Mouse (Mus musculus): ENCODE data around the gene Kdm8. TPM values are rescaled to one million over a fixed set of nuclear protein-coding genes. Genes with fewer than 3 reads are reported as not detected.
"Not testable (repeated sequence)": the region's sequence is repeated elsewhere in the genome, so short reads cannot be mapped to it uniquely, and the experiment has no call there.

Gene Kdm8
- polyA plus RNA-seq, 1 experiment from 2014 or later, result 7.9 TPM

DNA sequence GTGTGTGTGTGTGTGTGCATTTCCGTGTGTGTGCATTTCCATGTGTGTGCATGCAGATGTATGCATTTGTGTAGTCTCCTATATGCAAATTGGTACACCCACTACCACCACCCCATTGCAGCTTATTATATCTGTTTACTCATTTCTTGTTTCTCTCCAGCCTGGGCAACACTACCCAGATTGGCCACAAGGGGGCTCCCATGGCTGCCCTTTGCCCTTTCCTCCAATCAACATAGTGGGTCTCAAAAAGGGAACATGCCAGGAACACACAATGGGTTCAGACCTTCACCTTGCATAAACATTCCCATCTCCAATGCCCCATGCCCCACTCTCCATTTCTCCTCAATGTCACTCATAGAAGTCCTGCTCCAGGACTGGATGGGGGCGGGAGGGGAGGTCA lies 24.3 kb upstream of the Kdm8 start:
- Histone ChIP-seq H3K4me1 (ENCODE audit: control insufficient read depth, insufficient read depth, low read length) (no peaks in the 10 kb centered on the region), H3K9ac (ENCODE audit: low read depth, low read length) (no peak overlapping the region), H3K4me2 (no peak overlapping the region), H3K9me3 (replicated peaks; ENCODE audit: control insufficient read depth, low read length) (no peaks in the 10 kb centered on the region), H3K36me3 (ENCODE audit: control insufficient read depth, insufficient read depth, low read length) (no peaks in the 10 kb centered on the region; the same call in 1 of the 2 replicates), H3K27me3 (ENCODE audit: control insufficient read depth, insufficient read depth, low read length) (no peaks in the 10 kb centered on the region), H3K4me3 (ENCODE audit: low read depth, low read length) (no peak overlapping the region), H3K27ac (ENCODE audit: low read depth, low read length) (no peak overlapping the region)
- ATAC-seq (replicated peaks; ENCODE audit: insufficient number of reproducible peaks, low FRiP score, low TSS enrichment), result no peak
- WGBS (ENCODE audit: insufficient replicate concordance), result 51% methylated on average over 2 of the region's 2 CpGs

DNA sequence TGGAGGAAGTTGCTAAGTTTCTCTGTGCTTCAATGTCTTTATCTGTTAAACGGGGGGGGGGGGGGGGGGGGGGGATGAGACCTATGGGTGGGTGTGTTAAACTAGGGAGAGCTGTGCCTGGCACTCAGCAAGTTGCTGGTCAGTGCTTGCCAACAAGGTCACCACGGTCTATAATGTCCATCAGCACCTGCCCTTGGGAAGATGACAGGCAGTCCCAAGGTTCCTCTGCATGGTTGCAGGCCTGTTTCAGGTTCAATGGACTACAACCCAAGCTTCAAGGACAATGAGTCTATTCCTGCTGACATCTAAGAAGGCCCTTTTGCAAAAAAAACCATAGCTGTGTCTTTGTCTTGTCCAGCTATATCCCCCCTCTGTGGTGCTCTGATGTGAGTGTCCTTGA lies 22.6 kb upstream of the Kdm8 start:
- Histone ChIP-seq H3K36me3 (ENCODE audit: control insufficient read depth, insufficient read depth, low read length) (no peaks in the 10 kb centered on the region; the same call in 1 of the 2 replicates), H3K4me3 (ENCODE audit: low read depth, low read length) (no peak overlapping the region), H3K9ac (ENCODE audit: low read depth, low read length) (no peak overlapping the region), H3K4me2 (no peak overlapping the region), H3K4me1 (ENCODE audit: control insufficient read depth, insufficient read depth, low read length) (no peaks in the 10 kb centered on the region), H3K27me3 (ENCODE audit: control insufficient read depth, insufficient read depth, low read length) (no peaks in the 10 kb centered on the region), H3K9me3 (replicated peaks; ENCODE audit: control insufficient read depth, low read length) (no peaks in the 10 kb centered on the region), H3K27ac (ENCODE audit: low read depth, low read length) (no peak overlapping the region)
- WGBS (ENCODE audit: insufficient replicate concordance), result 65% methylated on average over 2 of the region's 2 CpGs
- no peak for ATAC-seq (replicated peaks; ENCODE audit: insufficient number of reproducible peaks, low FRiP score, low TSS enrichment)

DNA sequence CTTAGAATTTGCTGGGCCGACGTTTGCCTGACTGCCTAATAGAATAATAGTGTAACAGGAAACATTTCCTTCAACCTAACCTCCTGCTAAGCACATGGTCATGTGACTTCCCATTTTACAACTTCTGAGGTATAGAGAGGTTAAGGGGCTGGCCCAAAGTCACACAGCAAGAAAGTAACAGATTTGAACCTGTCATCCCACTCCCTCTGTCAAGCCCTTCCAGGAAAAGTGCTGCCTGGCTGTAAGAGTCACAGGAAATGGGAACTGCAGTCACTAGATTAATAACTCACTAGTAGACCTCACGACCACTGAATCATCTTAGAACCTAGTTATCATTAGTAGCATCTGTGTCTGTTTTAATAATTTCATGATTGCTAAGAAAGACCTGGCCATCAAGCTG lies 21.4 kb upstream of the Kdm8 start:
- Histone ChIP-seq H3K36me3 (ENCODE audit: control insufficient read depth, insufficient read depth, low read length) (no peaks in the 10 kb centered on the region; the same call in 1 of the 2 replicates), H3K4me2 (no peak overlapping the region), H3K9ac (ENCODE audit: low read depth, low read length) (no peak overlapping the region), H3K4me1 (ENCODE audit: control insufficient read depth, insufficient read depth, low read length) (0 out of 2 replicates have a peak, but pooled peaks cover 3% of the 10 kb centered on the region), H3K9me3 (replicated peaks; ENCODE audit: control insufficient read depth, low read length) (no peaks in the 10 kb centered on the region), H3K4me3 (ENCODE audit: low read depth, low read length) (no peak overlapping the region), H3K27me3 (ENCODE audit: control insufficient read depth, insufficient read depth, low read length) (no peaks in the 10 kb centered on the region), H3K27ac (ENCODE audit: low read depth, low read length) (no peak overlapping the region)
- no peak for ATAC-seq (replicated peaks; ENCODE audit: insufficient number of reproducible peaks, low FRiP score, low TSS enrichment)
- WGBS (ENCODE audit: insufficient replicate concordance), result 61% methylated on average over 3 of the region's 3 CpGs

DNA sequence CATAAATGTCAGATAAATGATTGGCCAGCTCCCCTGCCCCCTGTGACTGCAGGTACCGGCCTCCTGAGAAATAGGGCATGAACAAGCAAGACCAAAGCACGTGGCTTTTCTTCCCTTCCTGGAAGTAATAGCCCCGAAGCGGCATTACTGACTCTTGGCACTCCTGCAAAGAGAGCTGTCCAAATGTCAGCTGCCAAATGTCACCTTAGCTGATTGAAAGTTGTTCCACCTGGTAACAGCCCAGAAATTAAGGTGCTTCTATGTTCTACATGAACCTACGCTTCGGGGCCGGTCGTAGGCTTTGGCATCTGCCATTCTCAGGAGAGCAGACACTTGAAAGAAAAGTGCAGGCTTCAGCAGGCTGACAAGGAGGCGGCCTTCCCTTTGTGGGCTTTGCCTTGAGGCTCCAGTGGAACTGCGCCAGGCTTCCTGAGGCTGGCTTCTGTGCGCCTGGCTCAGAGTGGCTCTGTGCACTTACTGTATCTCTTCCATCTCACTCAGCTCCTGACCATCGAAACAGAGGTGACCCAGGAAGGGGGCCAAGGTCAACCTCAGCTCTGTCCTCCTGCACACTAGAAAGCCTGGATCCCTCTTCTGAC lies 16.9 kb upstream of the Kdm8 start:
- Histone ChIP-seq H3K9ac (ENCODE audit: low read depth, low read length) (0 out of 2 replicates have a peak overlapping the region, but pooled peaks have one; percentile 22), H3K27me3 (ENCODE audit: control insufficient read depth, insufficient read depth, low read length) (no peaks in the 10 kb centered on the region), H3K27ac (ENCODE audit: low read depth, low read length) (0 out of 2 replicates have a peak overlapping the region, but pooled peaks have one; percentile 25), H3K9me3 (replicated peaks; ENCODE audit: control insufficient read depth, low read length) (no peaks in the 10 kb centered on the region; the same call in 1 of the 2 replicates), H3K36me3 (ENCODE audit: control insufficient read depth, insufficient read depth, low read length) (no peaks in the 10 kb centered on the region), H3K4me2 (no peak overlapping the region), H3K4me3 (ENCODE audit: low read depth, low read length) (no peak overlapping the region), H3K4me1 (ENCODE audit: control insufficient read depth, insufficient read depth, low read length) (peaks cover 9% of the 10 kb centered on the region; the same call in 1 of the 2 replicates)
- WGBS (ENCODE audit: insufficient replicate concordance), result 64% methylated on average over 12 of the region's 12 CpGs
- ATAC-seq (replicated peaks; ENCODE audit: insufficient number of reproducible peaks, low FRiP score, low TSS enrichment), result 0 out of 2 replicates have a peak, but pooled peaks have one; percentile 3

DNA sequence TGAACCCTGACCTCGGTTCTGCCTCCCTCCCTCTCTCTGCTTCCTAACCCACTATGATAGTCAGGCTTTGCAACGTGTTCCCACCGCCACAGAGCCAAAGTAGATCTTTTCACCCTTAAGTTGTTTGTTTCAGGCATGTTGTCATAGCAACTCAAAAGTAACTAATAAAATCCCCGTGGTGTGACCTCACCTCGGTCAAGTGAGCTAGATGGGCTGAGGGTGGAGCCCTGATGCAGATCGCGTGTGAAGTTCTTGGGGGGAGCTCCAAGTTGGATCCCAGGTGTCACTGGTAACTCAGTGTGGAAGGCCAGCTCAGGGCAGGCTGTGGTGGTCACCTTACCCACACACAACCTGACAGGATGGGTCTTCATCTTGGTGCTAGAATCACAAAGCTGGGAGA lies 16.1 kb upstream of the Kdm8 start:
- H3K9ac ChIP-seq (ENCODE audit: low read depth, low read length), result no peak overlapping the region
- ATAC-seq (replicated peaks; ENCODE audit: insufficient number of reproducible peaks, low FRiP score, low TSS enrichment), result peak; percentile 52; the same call in 1 of the 2 replicates
- WGBS (ENCODE audit: insufficient replicate concordance), result 67% methylated on average over 7 of the region's 7 CpGs
- H3K9me3 ChIP-seq (replicated peaks; ENCODE audit: control insufficient read depth, low read length), result no peaks in the 10 kb centered on the region; the same call in 1 of the 2 replicates
- no peak overlapping the region for H3K4me3 ChIP-seq (ENCODE audit: low read depth, low read length)
- H3K4me2 ChIP-seq, result no peak overlapping the region
- no peaks in the 10 kb centered on the region for H3K27me3 ChIP-seq (ENCODE audit: control insufficient read depth, insufficient read depth, low read length)
- no peaks in the 10 kb centered on the region for H3K36me3 ChIP-seq (ENCODE audit: control insufficient read depth, insufficient read depth, low read length)
- 0 out of 2 replicates have a peak overlapping the region, but pooled peaks have one; percentile 25 for H3K27ac ChIP-seq (ENCODE audit: low read depth, low read length)
- H3K4me1 ChIP-seq (ENCODE audit: control insufficient read depth, insufficient read depth, low read length), result peaks cover 9% of the 10 kb centered on the region; the same call in 1 of the 2 replicates

DNA sequence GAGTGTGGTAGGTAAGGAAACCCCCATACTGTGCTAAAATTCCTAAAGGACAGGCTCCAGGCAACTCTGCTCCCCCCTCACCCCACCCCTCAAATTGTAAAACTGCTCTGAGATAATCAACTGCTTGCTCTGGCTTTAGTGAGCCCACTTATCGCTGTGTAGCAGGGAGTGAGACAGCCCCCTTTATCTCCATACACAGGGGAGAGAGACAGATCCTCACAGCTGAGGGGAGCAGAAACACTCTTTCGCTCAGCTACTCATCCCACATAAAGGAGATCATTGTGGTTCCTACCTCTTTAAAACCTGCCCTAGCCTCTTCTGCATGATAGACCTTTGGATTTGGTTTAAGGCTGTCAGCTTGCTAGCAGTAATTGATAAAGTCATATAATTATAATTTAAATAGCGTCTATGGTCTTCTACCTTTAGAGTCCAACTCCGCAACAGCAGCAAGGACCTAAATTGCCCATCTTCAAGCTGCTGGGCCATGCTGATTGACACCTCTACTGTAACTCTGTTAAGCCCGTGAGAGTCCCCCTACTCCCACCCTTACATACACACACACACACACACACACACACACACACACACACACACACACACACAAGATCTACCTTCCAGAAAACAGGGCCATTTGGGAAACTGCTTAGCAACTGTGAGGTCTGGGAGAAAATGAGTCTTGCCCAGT lies 15.5 kb upstream of the Kdm8 start:
- not testable (repeated sequence) for H3K27me3 ChIP-seq (ENCODE audit: control insufficient read depth, insufficient read depth, low read length); H3K36me3 ChIP-seq (ENCODE audit: control insufficient read depth, insufficient read depth, low read length); H3K4me3 ChIP-seq (ENCODE audit: low read depth, low read length); H3K9ac ChIP-seq (ENCODE audit: low read depth, low read length); H3K4me1 ChIP-seq (ENCODE audit: control insufficient read depth, insufficient read depth, low read length); H3K9me3 ChIP-seq (replicated peaks; ENCODE audit: control insufficient read depth, low read length); H3K4me2 ChIP-seq
- 64% methylated on average over 5 of the region's 5 CpGs for WGBS (ENCODE audit: insufficient replicate concordance)
- ATAC-seq (replicated peaks; ENCODE audit: insufficient number of reproducible peaks, low FRiP score, low TSS enrichment), result peak; percentile 91
- peak overlapping the region; percentile 57 for H3K27ac ChIP-seq (ENCODE audit: low read depth, low read length)

DNA sequence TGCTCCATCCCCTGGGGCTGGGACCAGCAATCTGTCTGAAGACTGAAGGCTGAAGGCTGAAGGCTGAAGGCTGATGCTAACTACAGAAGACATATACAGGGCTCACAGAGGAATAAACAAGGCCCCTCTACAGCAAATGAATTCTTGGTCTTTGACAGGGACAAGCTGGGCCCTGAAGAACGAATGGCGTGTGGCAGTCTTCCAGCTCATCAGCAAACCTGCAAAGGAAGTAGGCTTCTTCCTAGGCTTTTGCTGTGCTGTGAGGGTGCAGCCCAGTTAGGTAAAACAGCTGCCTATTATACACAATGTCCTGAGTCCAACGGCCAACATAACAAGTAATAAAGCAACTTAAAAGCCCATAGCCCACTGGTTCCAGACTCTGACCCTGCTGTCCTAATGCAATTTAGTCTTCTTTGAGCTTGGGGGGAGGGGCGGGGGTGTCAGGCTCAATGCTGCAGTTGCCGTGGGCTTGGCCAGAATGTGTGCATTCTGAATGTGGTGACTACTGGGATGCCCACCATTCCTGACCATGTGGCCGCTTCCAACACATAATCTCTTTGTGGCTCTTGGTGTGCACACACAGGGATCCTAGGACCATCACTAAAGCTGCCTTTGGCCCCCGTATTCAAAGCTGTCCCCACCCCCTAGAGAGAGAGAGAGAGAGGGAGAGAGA lies 14.2 kb upstream of the Kdm8 start:
- Histone ChIP-seq H3K4me2 (no peak overlapping the region), H3K27ac (ENCODE audit: low read depth, low read length) (no peak overlapping the region), H3K9me3 (replicated peaks; ENCODE audit: control insufficient read depth, low read length) (no peaks in the 10 kb centered on the region; the same call in 1 of the 2 replicates), H3K36me3 (ENCODE audit: control insufficient read depth, insufficient read depth, low read length) (no peaks in the 10 kb centered on the region), H3K9ac (ENCODE audit: low read depth, low read length) (no peak overlapping the region), H3K4me3 (ENCODE audit: low read depth, low read length) (no peak overlapping the region), H3K27me3 (ENCODE audit: control insufficient read depth, insufficient read depth, low read length) (no peaks in the 10 kb centered on the region), H3K4me1 (ENCODE audit: control insufficient read depth, insufficient read depth, low read length) (peaks cover 9% of the 10 kb centered on the region; the same call in 1 of the 2 replicates)
- ATAC-seq (replicated peaks; ENCODE audit: insufficient number of reproducible peaks, low FRiP score, low TSS enrichment), result no peak
- 77% methylated on average over 7 of the region's 7 CpGs for WGBS (ENCODE audit: insufficient replicate concordance)

DNA sequence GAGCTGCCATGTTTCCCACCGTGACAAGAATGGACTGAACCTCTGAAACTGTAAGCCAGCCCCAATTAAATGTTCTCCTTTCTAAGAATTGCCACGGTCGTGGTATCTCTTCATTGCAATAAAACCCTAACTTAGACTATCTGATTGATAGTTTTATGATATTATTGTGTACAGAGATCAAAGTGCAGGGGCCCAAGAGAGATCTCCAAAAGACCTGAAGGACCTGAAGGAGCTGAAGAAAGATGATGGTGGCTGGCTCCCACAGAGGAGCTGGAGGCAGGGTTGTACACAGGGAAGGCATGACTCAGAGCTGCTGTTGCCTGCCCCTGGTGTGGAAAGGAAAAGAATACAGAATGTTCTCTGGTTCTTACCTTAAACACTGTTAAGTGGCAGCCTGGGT lies 10.6 kb upstream of the Kdm8 start:
- WGBS (ENCODE audit: insufficient replicate concordance), result 92% methylated on average over 3 of the region's 3 CpGs
- Histone ChIP-seq H3K4me2 (no peak overlapping the region), H3K4me3 (ENCODE audit: low read depth, low read length) (no peak overlapping the region), H3K27me3 (ENCODE audit: control insufficient read depth, insufficient read depth, low read length) (no peaks in the 10 kb centered on the region), H3K4me1 (ENCODE audit: control insufficient read depth, insufficient read depth, low read length) (no peaks in the 10 kb centered on the region; the same call in 1 of the 2 replicates), H3K9me3 (replicated peaks; ENCODE audit: control insufficient read depth, low read length) (no peaks in the 10 kb centered on the region; the same call in 1 of the 2 replicates), H3K27ac (ENCODE audit: low read depth, low read length) (no peak overlapping the region), H3K9ac (ENCODE audit: low read depth, low read length) (no peak overlapping the region), H3K36me3 (ENCODE audit: control insufficient read depth, insufficient read depth, low read length) (no peaks in the 10 kb centered on the region)
- ATAC-seq (replicated peaks; ENCODE audit: insufficient number of reproducible peaks, low FRiP score, low TSS enrichment), result no peak
